Mouse (Mus musculus): ENCODE results near the gene Syt13. TPM values are rescaled to one million over a fixed set of nuclear protein-coding genes. Genes with fewer than 3 reads are reported as not detected.

The Syt13 gene
- total and polyA plus RNA-seq, 3 experiments, result not detected

DNA sequence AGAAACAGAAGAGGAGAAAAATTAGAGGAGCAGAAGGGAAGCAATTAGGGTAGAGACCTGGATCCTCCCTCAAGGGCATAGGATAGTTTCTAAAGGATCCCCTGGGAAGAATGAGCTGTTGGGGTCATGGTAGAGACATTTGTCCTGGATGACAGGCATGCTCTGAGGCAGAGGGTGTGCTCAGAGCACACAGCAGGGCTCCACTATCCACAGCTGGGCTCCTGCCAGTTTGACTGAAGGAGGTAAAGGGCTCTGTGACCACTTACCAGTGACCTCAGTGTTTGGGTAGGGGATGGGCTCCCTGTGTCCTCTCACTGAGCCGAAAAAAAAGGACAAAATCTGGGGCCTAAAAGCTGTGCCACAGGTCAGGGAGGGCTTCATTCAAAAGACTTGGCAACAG, 34.6 kb downstream of the Syt13 start:
- H3K36me3 ChIP-seq (ENCODE audit: control insufficient read depth in 1 of 2, insufficient read depth in 2 of 2, low read length in 2 of 2), result no peaks in the 10 kb centered on the region
- H3K9ac ChIP-seq (ENCODE audit: control insufficient read depth, low read depth, low read length, poor library complexity, severe bottlenecking), result no peak overlapping the region
- no peaks in the 10 kb centered on the region for H3K79me2 ChIP-seq (ENCODE audit: control insufficient read depth, insufficient read depth, low read length, poor library complexity)
- no peaks in the 10 kb centered on the region for H3K4me1 ChIP-seq (ENCODE audit: control insufficient read depth in 1 of 2, insufficient read depth in 2 of 2, low read length in 2 of 2)
- no peak for DNase-seq (ENCODE audit: low read depth, low spot score)
- H3K27ac ChIP-seq (ENCODE audit: control insufficient read depth, low read depth, low read length), result no peak overlapping the region
- no peak overlapping the region for H3K4me3 ChIP-seq (ENCODE audit: control insufficient read depth in 1 of 2, insufficient read depth in 1 of 2, low read depth in 2 of 2, low read length in 2 of 2)
- H3K27me3 ChIP-seq (ENCODE audit: control insufficient read depth in 1 of 2, insufficient read depth in 2 of 2, low read length in 2 of 2), result no peaks in the 10 kb centered on the region
- TF ChIP-seq USF1 (IDR thresholded peaks at IDR 0.05; ENCODE audit: low read depth, low read length), result no peak
- no peak for TF ChIP-seq MXI1 (IDR thresholded peaks at IDR 0.05; ENCODE audit: low read depth, low read length)
- TF ChIP-seq TAL1 (IDR thresholded peaks at IDR 0.05; ENCODE audit: low read length), result no peak
- no peak for TF ChIP-seq NRF1 (IDR thresholded peaks at IDR 0.05; ENCODE audit: insufficient read depth, low read depth, low read length, poor library complexity, severe bottlenecking)
- no peaks in the 10 kb centered on the region for H3K9me3 ChIP-seq (replicated peaks; ENCODE audit: insufficient read depth, low read length)

DNA sequence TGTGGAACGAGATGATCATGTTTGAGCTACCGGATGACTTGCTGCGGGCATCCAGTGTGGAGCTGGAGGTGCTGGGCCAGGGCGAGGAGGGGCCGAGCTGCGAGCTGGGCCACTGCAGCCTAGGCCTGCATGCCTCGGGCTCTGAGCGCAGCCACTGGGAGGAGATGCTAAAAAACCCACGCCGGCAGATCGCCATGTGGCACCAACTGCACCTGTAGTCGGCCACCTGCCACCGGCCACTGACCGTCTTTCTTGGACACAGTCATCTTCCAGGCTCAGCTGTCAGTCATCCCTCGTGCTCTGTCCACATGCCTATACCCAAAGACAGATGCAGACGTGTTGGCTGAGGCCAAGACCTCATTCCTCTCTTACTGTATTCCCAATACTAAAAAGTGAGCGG, 38.6 kb downstream of the Syt13 start:
- Histone ChIP-seq H3K27me3 (ENCODE audit: control insufficient read depth in 1 of 2, insufficient read depth in 2 of 2, low read length in 2 of 2) (no peaks in the 10 kb centered on the region; a peak in 1 of 4 replicates), H3K4me1 (ENCODE audit: control insufficient read depth in 1 of 2, insufficient read depth in 2 of 2, low read length in 2 of 2) (peaks cover 0 to 4% of the 10 kb centered on the region in 2 experiments; a peak in 1 of 4 replicates), H3K9me3 (replicated peaks; ENCODE audit: insufficient read depth, low read length) (no peaks in the 10 kb centered on the region), H3K79me2 (ENCODE audit: control insufficient read depth, insufficient read depth, low read length, poor library complexity) (no peaks in the 10 kb centered on the region), H3K36me3 (ENCODE audit: control insufficient read depth in 1 of 2, insufficient read depth in 2 of 2, low read length in 2 of 2) (peaks cover 0 to 3% of the 10 kb centered on the region in 2 experiments; a peak in 1 of 4 replicates), H3K9ac (ENCODE audit: control insufficient read depth, low read depth, low read length, poor library complexity, severe bottlenecking) (no peak overlapping the region), H3K4me3 (ENCODE audit: control insufficient read depth in 1 of 2, insufficient read depth in 1 of 2, low read depth in 2 of 2, low read length in 2 of 2) (no peak overlapping the region), H3K27ac (ENCODE audit: control insufficient read depth, low read depth, low read length) (no peak overlapping the region)
- no peak for TF ChIP-seq POLR2A (IDR thresholded peaks at IDR 0.05; ENCODE audit: control insufficient read depth in 1 of 2, insufficient read depth in 1 of 2, low read depth in 1 of 2, low read length in 2 of 2, poor library complexity in 1 of 2)
- TF ChIP-seq GATA1 (IDR thresholded peaks at IDR 0.05; ENCODE audit: low read depth, low read length), result no peak
- TF ChIP-seq USF1 (IDR thresholded peaks at IDR 0.05; ENCODE audit: low read depth, low read length), result no peak
- no peak for TF ChIP-seq POLR2AphosphoS2 (IDR thresholded peaks at IDR 0.05; ENCODE audit: low read length)
- TF ChIP-seq SMC3 (IDR thresholded peaks at IDR 0.05; ENCODE audit: low read depth, low read length), result no peak
- no peak for TF ChIP-seq MAZ (IDR thresholded peaks at IDR 0.05; ENCODE audit: low read depth, low read length)
- no peak for TF ChIP-seq MAX (IDR thresholded peaks at IDR 0.05; ENCODE audit: low read length)
- DNase-seq (ENCODE audit: low read depth, low spot score), result no peak

DNA sequence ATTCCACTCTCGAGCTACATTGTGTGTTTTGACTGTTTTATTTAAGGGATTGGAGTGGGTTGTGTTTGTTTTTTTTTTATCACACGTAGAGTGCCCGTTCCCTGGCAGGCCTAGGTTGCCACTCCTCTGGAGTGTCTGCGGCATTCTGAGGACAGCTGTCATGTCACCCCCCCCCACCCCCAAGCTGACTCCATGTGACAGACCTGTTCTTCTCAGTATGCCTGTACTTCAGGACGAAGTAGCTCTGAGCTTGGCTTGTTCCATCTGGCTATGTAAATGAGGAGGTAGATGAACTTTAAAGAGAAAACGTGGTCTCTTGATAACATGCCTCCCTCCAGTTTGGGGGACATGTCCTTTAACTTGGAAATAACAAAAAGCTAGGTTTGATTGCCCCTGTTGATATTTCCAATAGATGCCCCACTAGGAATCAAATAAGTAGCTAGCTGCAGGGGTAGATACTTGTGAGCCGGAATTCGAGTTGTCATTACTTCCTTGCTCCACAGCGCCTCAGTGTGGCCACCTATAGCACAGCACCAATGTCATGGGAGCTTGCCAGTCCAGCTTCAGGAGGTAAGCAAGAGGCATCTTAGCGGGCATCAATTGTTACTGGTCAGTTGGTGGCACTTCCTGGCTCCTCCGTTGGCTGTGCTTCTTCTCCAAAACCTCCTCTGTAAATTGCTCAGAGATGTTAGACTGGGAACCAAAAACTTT, 39.7 kb downstream of the Syt13 start:
- no peaks in the 10 kb centered on the region; a peak in 1 of 4 replicates for H3K27me3 ChIP-seq (ENCODE audit: control insufficient read depth in 1 of 2, insufficient read depth in 2 of 2, low read length in 2 of 2)

More for the DNA sequence above, 39.7 kb downstream of the Syt13 start:
- no peak overlapping the region for H3K27ac ChIP-seq (ENCODE audit: control insufficient read depth, low read depth, low read length)
- DNase-seq (ENCODE audit: low read depth, low spot score), result peak; percentile 62
- no peaks in the 10 kb centered on the region for H3K9me3 ChIP-seq (replicated peaks; ENCODE audit: insufficient read depth, low read length)
- H3K36me3 ChIP-seq (ENCODE audit: control insufficient read depth in 1 of 2, insufficient read depth in 2 of 2, low read length in 2 of 2), result peaks cover 0 to 3% of the 10 kb centered on the region in 2 experiments; a peak in 1 of 4 replicates
- TF ChIP-seq EP300 (IDR thresholded peaks at IDR 0.05; ENCODE audit: low read depth in 1 of 2, low read length in 2 of 2) (no peak), ZC3H11A (IDR thresholded peaks at IDR 0.05; ENCODE audit: low read depth, low read length) (peak; percentile 25; the same call in 1 of the 2 replicates), RAD21 (IDR thresholded peaks at IDR 0.05; ENCODE audit: low read depth, low read length) (peak; percentile 45), POLR2A (IDR thresholded peaks at IDR 0.05; ENCODE audit: control insufficient read depth in 1 of 2, insufficient read depth in 1 of 2, low read depth in 1 of 2, low read length in 2 of 2, poor library complexity in 1 of 2) (no peak), ELF1 (IDR thresholded peaks at IDR 0.05; ENCODE audit: low read depth, low read length) (no peak), CHD2 (IDR thresholded peaks at IDR 0.05; ENCODE audit: low read length) (no peak), CTCF (IDR thresholded peaks at IDR 0.05 in 2 of 3, conservative IDR thresholded peaks at IDR 0.05 in 1 of 3; ENCODE audit: control insufficient read depth in 1 of 3, insufficient read depth in 1 of 3, low read depth in 2 of 3, low read length in 3 of 3, poor library complexity in 1 of 3, severe bottlenecking in 1 of 3) (peak; percentile 76 to 89 (median 82)), E2F4 (IDR thresholded peaks at IDR 0.05; ENCODE audit: borderline replicate concordance, low read depth, low read length) (no peak), SMC3 (IDR thresholded peaks at IDR 0.05; ENCODE audit: low read depth, low read length) (peak; percentile 71)
- H3K4me1 ChIP-seq (ENCODE audit: control insufficient read depth in 1 of 2, insufficient read depth in 2 of 2, low read length in 2 of 2), result peaks cover 0 to 4% of the 10 kb centered on the region in 2 experiments; a peak in 1 of 4 replicates
- no peaks in the 10 kb centered on the region for H3K79me2 ChIP-seq (ENCODE audit: control insufficient read depth, insufficient read depth, low read length, poor library complexity)
- no peak overlapping the region for H3K4me3 ChIP-seq (ENCODE audit: control insufficient read depth in 1 of 2, insufficient read depth in 1 of 2, low read depth in 2 of 2, low read length in 2 of 2)
- no peak overlapping the region for H3K9ac ChIP-seq (ENCODE audit: control insufficient read depth, low read depth, low read length, poor library complexity, severe bottlenecking)
